Mouse (Mus musculus) NIH3T3 (cell line): ENCODE results near the gene Ech1.
A peak's percentile ranks its signal among the peaks of the same experiment; 100 is the strongest.

Experiments used
- DNase-seq: peaks from one replicate; pipeline ENCODE4 v3.0.0-alpha.2; 2012; ENCODE audit warnings: low read depth

Ech1 gene

GRCm38 (mm10) chr7:28803756-28804155 is 21.3 kb upstream of the Ech1 start:
- no peak for DNase-seq

- peak; percentile 54 for DNase-seq
Observed at GRCm38 (mm10) chr7:28806869-28807268, 18.1 kb upstream of the Ech1 start.

- DNase-seq, result peak; percentile 46
Observed at GRCm38 (mm10) chr7:28807641-28808220, 17.3 kb upstream of the Ech1 start.

- peak; percentile 71 for DNase-seq
Observed at GRCm38 (mm10) chr7:28808221-28808941, 16.6 kb upstream of the Ech1 start, which contains the start of gene Hnrnpl. TSS of gene Hnrnpl (plus strand) at chr7:28808541.

- DNase-seq, result peak; percentile 98
Observed at GRCm38 (mm10) chr7:28808957-28809393, 16.0 kb upstream of the Ech1 start.

GRCm38 (mm10) chr7:28809401-28810089 is 15.5 kb upstream of the Ech1 start:
- DNase-seq, result peak; percentile 77

- peak; percentile 99 for DNase-seq
Observed at GRCm38 (mm10) chr7:28810107-28811066, 14.6 kb upstream of the Ech1 start.

GRCm38 (mm10) chr7:28811228-28811627 is 13.8 kb upstream of the Ech1 start:
- DNase-seq, result peak; percentile 98

- DNase-seq, result no peak
Observed at GRCm38 (mm10) chr7:28811640-28812275, 13.3 kb upstream of the Ech1 start.

- DNase-seq, result no peak
Observed at GRCm38 (mm10) chr7:28812436-28812835, 12.6 kb upstream of the Ech1 start.

GRCm38 (mm10) chr7:28812949-28813348 is 12.1 kb upstream of the Ech1 start:
- DNase-seq, result no peak

- DNase-seq, result no peak
Observed at GRCm38 (mm10) chr7:28814306-28815034, 10.5 kb upstream of the Ech1 start.

- no peak for DNase-seq
Observed at GRCm38 (mm10) chr7:28815230-28815629, 9.8 kb upstream of the Ech1 start.

- no peak for DNase-seq
Observed at GRCm38 (mm10) chr7:28816201-28816600, 8.8 kb upstream of the Ech1 start.

GRCm38 (mm10) chr7:28816920-28817319 is 8.1 kb upstream of the Ech1 start:
- DNase-seq, result no peak

- no peak for DNase-seq
Observed at GRCm38 (mm10) chr7:28817524-28817923, 7.5 kb upstream of the Ech1 start.

- no peak for DNase-seq
Observed at GRCm38 (mm10) chr7:28817957-28818356, 7.1 kb upstream of the Ech1 start.

- DNase-seq, result no peak
Observed at GRCm38 (mm10) chr7:28818436-28818835, 6.6 kb upstream of the Ech1 start.

GRCm38 (mm10) chr7:28818861-28819452 is 6.1 kb upstream of the Ech1 start:
- DNase-seq, result no peak

GRCm38 (mm10) chr7:28819571-28819970 is 5.4 kb upstream of the Ech1 start:
- DNase-seq, result no peak
